34 mouse cellular contexts compared by ENCODE assay signal in genomic region chr11:86507334-86507733, GRCm38 (mm10).
"Had no signal": no experiment of that assay in that cellular context is flagged by ENCODE, and none has a peak within 500 bp of the region (broad histone marks: within the 10 kb centered on the region; RNA-seq: fewer than 3 reads in every experiment).

No protein-coding gene starts in this region.

- H3K4me2 ChIP-seq: heart, embryonic 11.5 days; heart, embryonic 12.5 days; heart, embryonic 13.5 days; heart, embryonic 15.5 days; hindbrain, embryonic 12.5 days; hindbrain, embryonic 13.5 days; hindbrain, embryonic 14.5 days; hindbrain, embryonic 15.5 days; intestine, embryonic 15.5 days; kidney, embryonic 15.5 days had no signal

- H3K4me3 ChIP-seq: heart, embryonic 12.5 days; heart, embryonic 13.5 days; heart, embryonic 15.5 days; hindbrain, embryonic 10.5 days; hindbrain, embryonic 12.5 days; hindbrain, embryonic 13.5 days; hindbrain, embryonic 15.5 days; intestine, embryonic 15.5 days; kidney, embryonic 15.5 days; layer of hippocampus, adult 2 months; left cerebral cortex, adult 2 months had no signal

- H3K9me3 ChIP-seq: heart, embryonic 12.5 days; heart, embryonic 13.5 days; heart, embryonic 15.5 days; hindbrain, embryonic 10.5 days; hindbrain, embryonic 12.5 days; hindbrain, embryonic 13.5 days; hindbrain, embryonic 15.5 days; intestine, embryonic 15.5 days; kidney, embryonic 15.5 days had no signal

- H3K27me3 ChIP-seq: heart, embryonic 12.5 days; heart, embryonic 13.5 days; heart, embryonic 15.5 days; hindbrain, embryonic 12.5 days; hindbrain, embryonic 13.5 days; hindbrain, embryonic 15.5 days; intestine, embryonic 15.5 days; kidney, embryonic 15.5 days had no signal

- H3K4me1 ChIP-seq: heart, embryonic 12.5 days; heart, embryonic 15.5 days; hindbrain, embryonic 10.5 days; hindbrain, embryonic 12.5 days; hindbrain, embryonic 13.5 days; hindbrain, embryonic 15.5 days; intestine, embryonic 15.5 days; kidney, embryonic 15.5 days had no signal

- DNase-seq: heart, postnatal 10 days; heart, postnatal 14 days; heart, postnatal 36 days; heart, postnatal 4 days; kidney, adult 11 months; kidney, adult 18-20 months; kidney, adult 2 months; kidney, adult 8-10 months; kidney, adult 9 months; kidney, postnatal 10 days; kidney, postnatal 14 days; kidney, postnatal 25 days; kidney, postnatal 36 days; kidney, postnatal 4 days; layer of hippocampus, adult 9-11 months; layer of hippocampus, postnatal 36 days had no signal

- ATAC-seq: hindbrain, postnatal 0 days; inflammation-experienced regulatory T-cells, adult 6 months; intestine, embryonic 15.5 days; intestine, embryonic 16.5 days; intestine, postnatal 0 days had no signal

- H3K9ac ChIP-seq: heart, embryonic 12.5 days; heart, embryonic 13.5 days; heart, embryonic 15.5 days; hindbrain, embryonic 12.5 days; hindbrain, embryonic 13.5 days; hindbrain, embryonic 14.5 days; hindbrain, embryonic 15.5 days; intestine, embryonic 15.5 days; kidney, embryonic 15.5 days had no signal

- H3K27ac ChIP-seq: heart, embryonic 13.5 days; heart, embryonic 15.5 days; hindbrain, embryonic 10.5 days; hindbrain, embryonic 12.5 days; hindbrain, embryonic 13.5 days; hindbrain, embryonic 14.5 days; hindbrain, embryonic 15.5 days; hindbrain, postnatal 0 days; intestine, embryonic 15.5 days; kidney, embryonic 15.5 days; kidney, postnatal 0 days; layer of hippocampus, adult 2 months; left cerebral cortex, adult 2 months had no signal
